Mouse (Mus musculus): ENCODE measurements around the gene Foxred2. TPM values are rescaled to one million over a fixed set of nuclear protein-coding genes. Genes with fewer than 3 reads are reported as not detected.

Gene Foxred2
- 5.3 TPM for total RNA-seq (2023)

GRCm38 (mm10) chr15:77956404-77956901 is at the start of gene Foxred2:
Gene Foxred2 (minus strand): TSS chr15:77956722.

GRCm38 (mm10) chr15:77970470-77971292 is 14.2 kb upstream of the Foxred2 start, which contains the start of gene Eif3d:
Gene Eif3d (minus strand): TSS chr15:77970813.

GRCm38 (mm10) chr15:77928673-77929331 is 27.7 kb downstream of the Foxred2 start, which contains the start of gene Txn2:
Gene Txn2 (minus strand): TSS chr15:77929006.

Other genes starting within 250 kb of the Foxred2 start
- gene Apol9b, start 227.7 kb downstream of the Foxred2 start, total RNA-seq (2023): 2.6 TPM
- gene Apol8, start 199.7 kb downstream of the Foxred2 start, total RNA-seq (2023): 20.0 TPM
- gene Myh9, start 114.5 kb downstream of the Foxred2 start, total RNA-seq (2023): 1,061 TPM
- 74.1 TPM for gene Txn2, start 27.7 kb downstream of the Foxred2 start, total RNA-seq (2023)
- 153 TPM for gene Eif3d, start 14.1 kb upstream of the Foxred2 start, total RNA-seq (2023)
- not detected for gene Cacng2, start 163.3 kb upstream of the Foxred2 start, total RNA-seq (2023)
- gene Ift27, start 217.4 kb upstream of the Foxred2 start, total RNA-seq (2023): 18.6 TPM
- not detected for gene Pvalb, start 249.7 kb upstream of the Foxred2 start, total RNA-seq (2023)

All from CD4-positive naive resting alpha-beta T cell, adult 76 days (primary cell).